Mouse (Mus musculus): ENCODE data around the gene Nav3. TPM values are rescaled to one million over a fixed set of nuclear protein-coding genes. Genes with fewer than 3 reads are reported as not detected.
"Not testable (repeated sequence)": the region's sequence is repeated elsewhere in the genome, so short reads cannot be mapped to it uniquely, and the experiment has no call there.

Nav3 gene
- polyA plus RNA-seq, 1 experiment from 2014 or later = 0.96 TPM

DNA sequence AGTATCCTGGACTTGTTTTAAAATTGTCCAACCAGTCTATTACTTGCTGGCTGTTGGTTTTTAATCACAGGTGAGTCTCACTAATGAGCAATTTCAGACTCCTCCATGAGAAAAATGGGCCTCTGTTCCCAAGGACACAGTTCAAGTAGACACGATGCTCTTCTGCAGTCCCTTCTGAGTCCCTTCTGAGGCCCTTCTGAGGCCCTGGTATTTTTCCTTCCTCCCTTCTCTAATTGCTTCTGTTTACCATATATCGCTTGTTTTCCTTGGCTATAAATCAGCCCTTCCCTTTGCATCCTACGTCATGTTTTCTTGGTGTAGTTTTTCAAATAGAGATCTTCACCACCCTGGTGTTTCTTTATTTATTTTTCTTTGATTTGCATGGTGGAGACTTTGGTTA is 433.9 kb downstream of the Nav3 start:
- ATAC-seq (ENCODE audit: low FRiP score, low TSS enrichment) = no peak
- no peaks in the 10 kb centered on the region for H3K9me3 ChIP-seq (ENCODE audit: control insufficient read depth, low read length)
- no peak overlapping the region for H3K9ac ChIP-seq (ENCODE audit: low read length)
- H3K4me3 ChIP-seq (ENCODE audit: low read depth, low read length) = no peak overlapping the region
- 77% methylated on average over 3 of the region's 3 CpGs for WGBS
- no peaks in the 10 kb centered on the region for H3K36me3 ChIP-seq (ENCODE audit: control insufficient read depth, insufficient read depth, low read length)
- H3K27ac ChIP-seq (replicated peaks) = no peak overlapping the region
- DNase-seq (ENCODE audit: low spot score) = no peak
- H3K27me3 ChIP-seq (ENCODE audit: control insufficient read depth, insufficient read depth, low read length) = no peaks in the 10 kb centered on the region
- H3K4me2 ChIP-seq (replicated peaks; ENCODE audit: low read depth) = no peak overlapping the region
- no peaks in the 10 kb centered on the region for H3K4me1 ChIP-seq (replicated peaks; ENCODE audit: control insufficient read depth, insufficient read depth)
- TF ChIP-seq EP300 (optimal IDR thresholded peaks at IDR 0.05) (no peak), CTCF (IDR thresholded peaks at IDR 0.05; ENCODE audit: low read depth) (no peak)

DNA sequence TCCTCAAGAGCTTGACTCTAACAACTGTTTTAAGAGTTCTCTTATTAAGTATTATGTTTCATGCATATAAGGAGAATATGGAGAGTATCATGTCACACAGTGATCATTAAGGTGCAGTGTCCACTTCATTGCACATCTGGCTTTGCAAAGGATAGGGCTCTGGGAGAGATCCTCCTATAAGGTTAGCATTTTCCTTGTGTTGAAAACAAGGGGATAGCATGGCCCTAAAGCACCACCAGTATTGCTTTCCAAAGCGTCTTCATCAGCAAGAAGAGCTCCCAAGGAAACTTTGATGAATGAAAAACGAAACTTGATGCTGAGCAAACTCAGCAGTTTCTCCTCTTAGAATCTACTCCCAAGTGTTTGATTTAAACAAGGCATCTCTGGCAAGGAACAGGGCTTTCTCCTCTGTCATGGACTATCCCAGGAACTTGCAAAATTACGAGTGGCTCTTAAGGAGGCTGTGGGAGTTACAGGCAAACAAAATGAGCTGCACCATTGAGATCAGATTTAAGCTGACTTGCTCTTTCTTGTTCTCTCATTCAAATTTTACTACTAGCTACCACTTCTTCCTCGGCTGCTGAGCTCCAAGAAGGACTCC is 436.6 kb downstream of the Nav3 start:
- no peak for ATAC-seq (ENCODE audit: low FRiP score, low TSS enrichment)
- H3K4me3 ChIP-seq (ENCODE audit: low read depth, low read length) = no peak overlapping the region
- TF ChIP-seq CTCF (IDR thresholded peaks at IDR 0.05; ENCODE audit: low read depth) = no peak
- TF ChIP-seq EP300 (optimal IDR thresholded peaks at IDR 0.05) = no peak
- no peaks in the 10 kb centered on the region for H3K9me3 ChIP-seq (ENCODE audit: control insufficient read depth, low read length)
- H3K4me2 ChIP-seq (replicated peaks; ENCODE audit: low read depth) = no peak overlapping the region
- no peaks in the 10 kb centered on the region for H3K36me3 ChIP-seq (ENCODE audit: control insufficient read depth, insufficient read depth, low read length)
- H3K27me3 ChIP-seq (ENCODE audit: control insufficient read depth, insufficient read depth, low read length) = no peaks in the 10 kb centered on the region
- H3K4me1 ChIP-seq (replicated peaks; ENCODE audit: control insufficient read depth, insufficient read depth) = no peaks in the 10 kb centered on the region
- H3K27ac ChIP-seq (replicated peaks) = no peak overlapping the region
- WGBS = 52% methylated on average over 4 of the region's 4 CpGs
- no peak overlapping the region for H3K9ac ChIP-seq (ENCODE audit: low read length)
- DNase-seq (ENCODE audit: low spot score) = no peak

DNA sequence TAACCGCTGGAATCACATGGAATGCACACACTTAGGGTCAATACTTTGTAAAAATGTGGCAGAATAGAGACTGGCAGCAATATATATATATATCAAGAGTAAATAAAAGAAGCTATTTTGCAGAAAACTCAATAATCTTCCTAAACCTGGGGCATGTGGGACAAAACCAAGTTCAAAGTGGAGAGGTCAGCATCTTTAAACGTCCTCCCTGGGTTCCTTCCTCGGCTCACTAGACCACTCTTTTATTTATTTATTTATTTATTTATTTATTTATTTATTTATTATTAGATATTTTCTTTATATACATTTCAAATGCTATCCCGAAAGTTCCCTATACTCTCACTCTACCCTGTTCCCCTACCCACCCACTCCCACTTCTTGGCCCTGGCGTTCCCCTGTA is 454.7 kb downstream of the Nav3 start:
- DNase-seq (ENCODE audit: low spot score); H3K9ac ChIP-seq (ENCODE audit: low read length); H3K9me3 ChIP-seq (ENCODE audit: control insufficient read depth, low read length); H3K4me2 ChIP-seq (replicated peaks; ENCODE audit: low read depth); H3K4me3 ChIP-seq (ENCODE audit: low read depth, low read length); ATAC-seq (ENCODE audit: low FRiP score, low TSS enrichment); H3K4me1 ChIP-seq (replicated peaks; ENCODE audit: control insufficient read depth, insufficient read depth); H3K27ac ChIP-seq (replicated peaks); H3K36me3 ChIP-seq (ENCODE audit: control insufficient read depth, insufficient read depth, low read length); H3K27me3 ChIP-seq (ENCODE audit: control insufficient read depth, insufficient read depth, low read length): not testable (repeated sequence)
- 76% methylated on average over 5 of the region's 5 CpGs for WGBS

DNA sequence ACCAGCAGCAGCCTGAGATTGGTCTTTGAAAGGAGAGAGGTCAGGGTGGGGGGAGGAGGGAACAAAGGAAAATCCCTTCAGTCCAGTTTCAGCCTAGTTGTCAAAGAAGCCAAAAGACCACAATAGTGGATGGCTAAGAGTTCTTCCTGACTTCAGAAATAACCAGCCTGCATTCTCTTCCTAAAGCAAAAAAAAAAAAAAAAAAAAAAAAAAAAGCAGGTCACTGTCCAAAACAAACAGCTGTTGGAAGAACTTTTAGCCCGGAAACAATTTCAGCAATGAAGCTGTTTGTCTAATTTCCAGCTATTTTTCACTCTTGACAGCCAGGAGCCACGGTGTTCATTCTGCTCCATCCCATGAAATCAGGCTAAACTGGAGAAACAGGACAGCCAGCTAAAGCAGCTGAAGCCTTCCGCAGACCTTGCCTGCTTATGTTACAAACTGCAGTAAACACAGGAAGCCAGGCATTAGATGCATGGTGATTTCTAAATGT is 455.2 kb downstream of the Nav3 start:
- DNase-seq (ENCODE audit: low spot score) = no peak
- Histone ChIP-seq H3K36me3 (ENCODE audit: control insufficient read depth, insufficient read depth, low read length) (no peaks in the 10 kb centered on the region), H3K9ac (ENCODE audit: low read length) (no peak overlapping the region), H3K4me2 (replicated peaks; ENCODE audit: low read depth) (no peak overlapping the region), H3K27me3 (ENCODE audit: control insufficient read depth, insufficient read depth, low read length) (no peaks in the 10 kb centered on the region), H3K4me1 (replicated peaks; ENCODE audit: control insufficient read depth, insufficient read depth) (no peaks in the 10 kb centered on the region), H3K27ac (replicated peaks) (no peak overlapping the region), H3K9me3 (ENCODE audit: control insufficient read depth, low read length) (no peaks in the 10 kb centered on the region), H3K4me3 (ENCODE audit: low read depth, low read length) (no peak overlapping the region)
- 7% methylated on average over 3 of the region's 3 CpGs for WGBS
- ATAC-seq (ENCODE audit: low FRiP score, low TSS enrichment) = no peak
- no peak for TF ChIP-seq EP300 (optimal IDR thresholded peaks at IDR 0.05)

DNA sequence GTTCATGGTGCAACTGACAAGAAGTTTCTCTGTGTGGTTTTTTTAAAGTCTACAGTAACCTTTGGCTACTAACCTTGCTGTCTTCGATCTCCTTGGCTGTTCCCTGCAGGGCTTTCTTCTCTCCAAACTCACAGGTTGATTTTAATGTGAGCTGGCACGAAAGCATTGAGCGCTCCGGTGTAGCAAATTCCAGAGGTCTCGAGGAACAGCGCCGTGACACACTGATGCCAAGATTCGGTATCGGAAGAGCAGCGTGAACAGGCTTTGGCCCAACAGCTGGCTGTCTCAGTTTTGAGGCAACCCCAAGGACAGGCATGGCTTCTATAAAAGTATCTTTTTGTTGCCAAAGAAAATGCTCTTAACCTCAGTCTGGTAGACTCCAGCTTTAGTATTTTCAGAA is 456.1 kb downstream of the Nav3 start:
- Histone ChIP-seq H3K36me3 (ENCODE audit: control insufficient read depth, insufficient read depth, low read length) (no peaks in the 10 kb centered on the region), H3K9me3 (ENCODE audit: control insufficient read depth, low read length) (no peaks in the 10 kb centered on the region), H3K9ac (ENCODE audit: low read length) (no peak overlapping the region), H3K4me3 (ENCODE audit: low read depth, low read length) (no peak overlapping the region), H3K27me3 (ENCODE audit: control insufficient read depth, insufficient read depth, low read length) (no peaks in the 10 kb centered on the region), H3K27ac (replicated peaks) (no peak overlapping the region), H3K4me2 (replicated peaks; ENCODE audit: low read depth) (peak overlapping the region; percentile 30), H3K4me1 (replicated peaks; ENCODE audit: control insufficient read depth, insufficient read depth) (no peaks in the 10 kb centered on the region)
- whole genome bisulfite sequencing = 64% methylated on average over 10 of the region's 10 CpGs
- no peak for DNase-seq (ENCODE audit: low spot score)
- ATAC-seq (ENCODE audit: low FRiP score, low TSS enrichment) = no peak
- TF ChIP-seq CTCF (IDR thresholded peaks at IDR 0.05; ENCODE audit: low read depth) (no peak), EP300 (optimal IDR thresholded peaks at IDR 0.05) (no peak)

DNA sequence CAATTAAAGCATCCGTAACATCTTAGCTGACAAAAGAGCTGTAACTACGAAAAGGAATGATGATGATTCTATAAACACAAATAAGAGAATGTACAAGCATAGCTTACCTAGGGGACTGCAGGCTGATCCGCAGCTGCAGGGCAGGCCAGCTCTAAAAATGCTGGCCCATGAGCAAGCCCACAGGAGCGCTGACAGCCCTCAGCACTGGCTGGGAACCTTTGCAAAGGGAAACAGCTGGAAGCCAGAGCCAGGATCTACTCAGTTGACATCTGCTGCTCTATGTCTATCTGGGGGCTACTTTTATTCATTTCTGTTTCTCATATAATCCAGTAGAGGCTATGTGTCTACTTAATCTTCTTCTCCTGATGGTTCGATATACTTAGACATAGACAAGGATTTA is 461.7 kb downstream of the Nav3 start:
- H3K36me3 ChIP-seq (ENCODE audit: control insufficient read depth, insufficient read depth, low read length) = no peaks in the 10 kb centered on the region
- H3K4me2 ChIP-seq (replicated peaks; ENCODE audit: low read depth) = no peak overlapping the region
- no peaks in the 10 kb centered on the region for H3K9me3 ChIP-seq (ENCODE audit: control insufficient read depth, low read length)
- WGBS = 56% methylated on average over 5 of the region's 5 CpGs
- H3K4me1 ChIP-seq (replicated peaks; ENCODE audit: control insufficient read depth, insufficient read depth) = no peaks in the 10 kb centered on the region
- no peak overlapping the region for H3K4me3 ChIP-seq (ENCODE audit: low read depth, low read length)
- no peak overlapping the region for H3K9ac ChIP-seq (ENCODE audit: low read length)
- no peak overlapping the region for H3K27ac ChIP-seq (replicated peaks)
- TF ChIP-seq EP300 (optimal IDR thresholded peaks at IDR 0.05) (no peak), CTCF (IDR thresholded peaks at IDR 0.05; ENCODE audit: low read depth) (no peak)
- DNase-seq (ENCODE audit: low spot score) = no peak
- no peaks in the 10 kb centered on the region for H3K27me3 ChIP-seq (ENCODE audit: control insufficient read depth, insufficient read depth, low read length)
- ATAC-seq (ENCODE audit: low FRiP score, low TSS enrichment) = no peak
